Mouse (Mus musculus): ENCODE measurements around the gene Tom1l1. TPM values are rescaled to one million over a fixed set of nuclear protein-coding genes. Genes with fewer than 3 reads are reported as not detected.
A peak's percentile ranks its signal among the peaks of the same experiment; 100 is the strongest.
"Not testable (repeated sequence)": the region's sequence is repeated elsewhere in the genome, so short reads cannot be mapped to it uniquely, and the experiment has no call there.

The Tom1l1 gene
- polyA plus RNA-seq (2015; fragmentation: Nextera tagmentation; extraction: Ambion mirVana) = 24.5 and 30.1 TPM in 2 replicates

DNA sequence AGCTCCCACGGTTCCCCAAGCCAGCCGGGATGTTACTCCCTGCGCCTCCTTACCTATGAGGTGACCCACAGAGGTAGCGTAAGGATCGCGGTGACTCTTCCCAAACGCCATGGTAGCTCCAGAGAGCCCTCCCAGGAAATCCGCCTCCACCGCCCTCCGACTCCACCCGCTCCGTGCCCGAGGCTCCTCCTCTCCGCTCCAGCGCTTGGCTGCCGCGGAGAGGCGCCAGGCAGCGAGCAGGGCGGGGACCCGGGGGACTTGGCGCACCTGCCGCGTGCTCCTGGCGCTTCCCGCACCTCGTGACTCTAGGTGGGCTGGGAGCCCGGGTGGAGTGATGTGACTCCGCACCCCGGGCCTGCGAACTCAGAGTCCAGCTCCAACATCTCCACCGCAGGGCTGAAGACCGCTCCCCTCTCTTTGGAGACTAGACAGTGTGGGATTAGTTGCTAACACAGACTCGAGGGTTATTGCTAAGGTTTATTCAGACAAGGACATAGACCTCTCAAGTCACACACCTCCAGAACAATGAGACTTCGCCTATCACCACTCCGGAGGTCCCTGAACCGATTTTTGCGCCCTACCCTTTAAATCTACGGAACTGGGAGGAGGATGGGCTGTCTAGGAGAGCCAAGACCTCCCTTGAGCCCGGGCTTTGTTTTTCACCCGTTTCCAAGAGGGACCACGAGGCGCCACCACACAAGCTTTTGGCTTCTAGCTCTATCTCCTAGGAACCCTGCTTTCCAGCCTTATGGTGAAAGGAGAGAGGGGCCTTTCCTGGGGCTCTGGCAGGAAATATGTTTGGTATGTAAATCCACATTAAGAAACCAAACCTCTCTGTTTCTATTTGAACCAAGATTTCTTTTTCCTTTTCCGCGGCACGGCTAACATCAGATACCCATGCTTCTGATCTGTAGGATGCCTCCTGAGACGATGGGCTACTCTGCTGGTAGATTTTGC lies at the start of gene Tom1l1:
Gene Tom1l1 (minus strand): TSS at position 907 of the 957 bp plus-strand sequence.
- peak within 1 kb of the TSS; percentile 63 for H3K4me3 ChIP-seq (replicated peaks)
- H3K36me3 ChIP-seq = no peaks in the 10 kb centered on the region
- 6% methylated on average over 47 of the region's 47 CpGs for WGBS
- H3K27ac ChIP-seq (replicated peaks) = peak within 1 kb of the TSS; percentile 83
- H3K4me2 ChIP-seq = peak within 1 kb of the TSS; percentile 91
- ATAC-seq (ENCODE audit: low FRiP score) = peak; percentile 92
- peaks cover 15% of the 10 kb centered on the region for H3K4me1 ChIP-seq
- H3K27me3 ChIP-seq (replicated peaks) = no peaks in the 10 kb centered on the region
- H3K9ac ChIP-seq (replicated peaks) = peak within 1 kb of the TSS; percentile 62
- H3K9me3 ChIP-seq (replicated peaks) = no peaks in the 10 kb centered on the region

- ATAC-seq (ENCODE audit: low FRiP score) = no peak
- Histone ChIP-seq H3K36me3 (no peaks in the 10 kb centered on the region), H3K9ac (replicated peaks) (no peak overlapping the region), H3K27me3 (replicated peaks) (no peaks in the 10 kb centered on the region), H3K9me3 (replicated peaks) (no peaks in the 10 kb centered on the region), H3K4me2 (no peak overlapping the region), H3K27ac (replicated peaks) (no peak overlapping the region), H3K4me3 (replicated peaks) (no peak overlapping the region), H3K4me1 (no peaks in the 10 kb centered on the region)
- 72% methylated on average over 4 of the region's 4 CpGs for WGBS
These were observed 45.4 kb upstream of the Tom1l1 start for GRCm38 (mm10) chr11:90733575-90733974.

GRCm38 (mm10) chr11:90727354-90728125 lies 39.4 kb upstream of the Tom1l1 start:
- WGBS = 84% methylated on average over 10 of the region's 10 CpGs
- no peak for ATAC-seq (ENCODE audit: low FRiP score)
- peaks cover 5% of the 10 kb centered on the region for H3K4me1 ChIP-seq
- H3K9me3 ChIP-seq (replicated peaks) = no peaks in the 10 kb centered on the region
- no peak overlapping the region for H3K4me2 ChIP-seq
- no peak overlapping the region for H3K9ac ChIP-seq (replicated peaks)
- H3K27me3 ChIP-seq (replicated peaks) = no peaks in the 10 kb centered on the region
- H3K36me3 ChIP-seq = no peaks in the 10 kb centered on the region
- no peak overlapping the region for H3K4me3 ChIP-seq (replicated peaks)
- no peak overlapping the region for H3K27ac ChIP-seq (replicated peaks)

- Histone ChIP-seq H3K27ac (replicated peaks) (no peak overlapping the region), H3K4me1 (peaks cover 5% of the 10 kb centered on the region), H3K27me3 (replicated peaks) (no peaks in the 10 kb centered on the region), H3K9me3 (replicated peaks) (no peaks in the 10 kb centered on the region), H3K4me3 (replicated peaks) (no peak overlapping the region), H3K36me3 (no peaks in the 10 kb centered on the region), H3K4me2 (no peak overlapping the region), H3K9ac (replicated peaks) (no peak overlapping the region)
- 86% methylated on average over 10 of the region's 10 CpGs for WGBS
- no peak for ATAC-seq (ENCODE audit: low FRiP score)
These were observed 38.6 kb upstream of the Tom1l1 start for GRCm38 (mm10) chr11:90726730-90727129.

- Histone ChIP-seq H3K27ac (replicated peaks) (no peak overlapping the region), H3K9ac (replicated peaks) (no peak overlapping the region), H3K4me2 (no peak overlapping the region), H3K36me3 (no peaks in the 10 kb centered on the region), H3K27me3 (replicated peaks) (no peaks in the 10 kb centered on the region), H3K4me3 (replicated peaks) (no peak overlapping the region), H3K4me1 (peaks cover 5% of the 10 kb centered on the region), H3K9me3 (replicated peaks) (no peaks in the 10 kb centered on the region)
- ATAC-seq (ENCODE audit: low FRiP score) = no peak
- 29% methylated on average over 3 of the region's 3 CpGs for WGBS
These were observed 34.1 kb upstream of the Tom1l1 start for GRCm38 (mm10) chr11:90722304-90722703.

GRCm38 (mm10) chr11:90717719-90718118 lies 29.6 kb upstream of the Tom1l1 start:
- Histone ChIP-seq H3K27ac (replicated peaks) (no peak overlapping the region), H3K4me1 (peaks cover 2% of the 10 kb centered on the region), H3K27me3 (replicated peaks) (no peaks in the 10 kb centered on the region), H3K9me3 (replicated peaks) (no peaks in the 10 kb centered on the region), H3K36me3 (no peaks in the 10 kb centered on the region), H3K4me2 (no peak overlapping the region), H3K9ac (replicated peaks) (no peak overlapping the region), H3K4me3 (replicated peaks) (no peak overlapping the region)
- WGBS = 94% methylated on average over 3 of the region's 3 CpGs
- no peak for ATAC-seq (ENCODE audit: low FRiP score)

GRCm38 (mm10) chr11:90711596-90711995 lies 23.4 kb upstream of the Tom1l1 start:
- Histone ChIP-seq H3K4me2 (no peak overlapping the region), H3K4me3 (replicated peaks) (no peak overlapping the region), H3K4me1 (no peaks in the 10 kb centered on the region), H3K27ac (replicated peaks) (no peak overlapping the region), H3K27me3 (replicated peaks) (no peaks in the 10 kb centered on the region), H3K36me3 (no peaks in the 10 kb centered on the region), H3K9ac (replicated peaks) (no peak overlapping the region), H3K9me3 (replicated peaks) (no peaks in the 10 kb centered on the region)
- no peak for ATAC-seq (ENCODE audit: low FRiP score)
- 50% methylated on average over 9 of the region's 9 CpGs for WGBS

DNA sequence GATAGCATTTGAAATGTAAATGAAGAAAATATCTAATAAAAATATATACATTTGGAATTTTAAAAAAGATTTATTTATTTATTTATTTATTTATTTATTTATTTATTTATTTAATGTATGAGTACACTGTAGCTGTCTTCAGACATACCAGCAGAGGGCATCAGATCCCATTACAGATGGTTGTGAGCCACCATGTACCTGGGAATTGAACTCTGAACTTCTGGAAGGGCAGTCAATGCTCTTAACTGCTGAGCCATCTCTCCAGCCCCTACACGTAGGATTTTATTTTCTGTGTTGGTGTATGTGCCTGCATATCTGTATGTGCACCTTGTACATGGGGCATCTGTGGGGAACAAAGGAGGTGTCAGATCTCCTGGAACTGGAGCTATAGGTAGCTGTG lies 19.0 kb upstream of the Tom1l1 start:
- WGBS = 94% methylated on average over 1 of the region's 1 CpGs
- H3K9ac ChIP-seq (replicated peaks); H3K27ac ChIP-seq (replicated peaks); H3K36me3 ChIP-seq; H3K4me1 ChIP-seq; H3K4me2 ChIP-seq; ATAC-seq (ENCODE audit: low FRiP score); H3K9me3 ChIP-seq (replicated peaks); H3K4me3 ChIP-seq (replicated peaks); H3K27me3 ChIP-seq (replicated peaks): not testable (repeated sequence)

- H3K27me3 ChIP-seq (replicated peaks) = no peaks in the 10 kb centered on the region
- H3K27ac ChIP-seq (replicated peaks) = no peak overlapping the region
- no peaks in the 10 kb centered on the region for H3K36me3 ChIP-seq
- H3K9me3 ChIP-seq (replicated peaks) = no peaks in the 10 kb centered on the region
- peak; percentile 84 for ATAC-seq (ENCODE audit: low FRiP score)
- H3K4me1 ChIP-seq = peaks cover 3% of the 10 kb centered on the region; the same call in 1 of the 2 replicates
- peak overlapping the region; percentile 51 for H3K4me2 ChIP-seq
- 23% methylated on average over 10 of the region's 10 CpGs for WGBS
- H3K9ac ChIP-seq (replicated peaks) = no peak overlapping the region
- H3K4me3 ChIP-seq (replicated peaks) = peak overlapping the region; percentile 18; the same call in 1 of the 2 replicates
These were observed 9.5 kb upstream of the Tom1l1 start for GRCm38 (mm10) chr11:90697480-90698240.

DNA sequence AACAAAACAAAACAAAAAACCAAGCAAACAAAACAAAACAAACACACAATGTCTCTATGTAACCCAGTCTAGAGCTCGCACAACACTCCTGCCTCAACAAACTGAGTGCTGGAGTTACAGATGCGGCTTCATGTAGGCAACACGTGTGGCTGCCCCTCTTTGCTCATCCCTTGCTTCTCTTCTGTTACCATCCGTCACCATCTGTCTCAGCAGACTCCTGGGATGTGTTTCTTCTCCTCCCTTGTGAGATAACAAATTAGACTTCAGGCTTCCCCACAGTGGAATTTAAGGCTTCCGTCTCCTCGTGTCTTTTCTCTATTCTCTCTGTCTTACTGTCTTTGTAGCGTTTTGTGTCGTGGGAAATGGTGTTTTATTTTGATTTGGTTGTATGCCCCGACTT lies 7.6 kb upstream of the Tom1l1 start:
- 52% methylated on average over 9 of the region's 9 CpGs for WGBS
- H3K4me1 ChIP-seq = peaks cover 3% of the 10 kb centered on the region; the same call in 1 of the 2 replicates
- H3K27ac ChIP-seq (replicated peaks) = no peak overlapping the region
- no peaks in the 10 kb centered on the region for H3K9me3 ChIP-seq (replicated peaks)
- H3K4me2 ChIP-seq = no peak overlapping the region
- no peak for ATAC-seq (ENCODE audit: low FRiP score)
- no peak overlapping the region for H3K9ac ChIP-seq (replicated peaks)
- H3K27me3 ChIP-seq (replicated peaks) = no peaks in the 10 kb centered on the region
- no peak overlapping the region for H3K4me3 ChIP-seq (replicated peaks)
- H3K36me3 ChIP-seq = no peaks in the 10 kb centered on the region

- WGBS = 22% methylated on average over 4 of the region's 4 CpGs
These were observed 6.0 kb upstream of the Tom1l1 start for GRCm38 (mm10) chr11:90694206-90694605.

More at GRCm38 (mm10) chr11:90694206-90694605, 6.0 kb upstream of the Tom1l1 start:
- Histone ChIP-seq H3K27me3 (replicated peaks) (no peaks in the 10 kb centered on the region), H3K27ac (replicated peaks) (no peak overlapping the region), H3K4me2 (no peak overlapping the region), H3K4me3 (replicated peaks) (no peak overlapping the region), H3K36me3 (no peaks in the 10 kb centered on the region), H3K4me1 (peaks cover 3% of the 10 kb centered on the region; the same call in 1 of the 2 replicates), H3K9me3 (replicated peaks) (no peaks in the 10 kb centered on the region), H3K9ac (replicated peaks) (no peak overlapping the region)
- ATAC-seq (ENCODE audit: low FRiP score) = no peak
